Mouse (Mus musculus) megakaryocyte-erythroid progenitor cell, adult 5-6 weeks (primary cell): ENCODE results near the gene St6galnac6. TPM values are rescaled to one million over a fixed set of nuclear protein-coding genes. Genes with fewer than 3 reads are reported as not detected.

Experiments
- ATAC-seq: replicated peaks from 2 replicates; pipeline ENCODE4 v1.8.0; 2016; ENCODE audit warnings: mild to moderate bottlenecking, inconsistent platforms; ENCODE audit not compliant: severe bottlenecking, poor library complexity, low FRiP score, low TSS enrichment
- total RNA-seq, 2 experiments: library from RNA; stranded (forward) in 1 of 2; stranded (reverse) in 1 of 2; fragments of 200-1000, 215-1000 nt in 1 of 2; fragments of >200 nt in 1 of 2; fragmentation: Nextera tagmentation in 1 of 2; gene quantifications; 2 replicates each; pipeline ENCODE4 v1.2.3; 2014 to 2017

Gene St6galnac6
- total RNA-seq, 2 experiments from 2014 or later = 6.5 to 19.1 TPM

GRCm38 (mm10) chr2:32631737-32632394 lies 32.4 kb downstream of the St6galnac6 start:
- ATAC-seq = peak; percentile 74

DNA sequence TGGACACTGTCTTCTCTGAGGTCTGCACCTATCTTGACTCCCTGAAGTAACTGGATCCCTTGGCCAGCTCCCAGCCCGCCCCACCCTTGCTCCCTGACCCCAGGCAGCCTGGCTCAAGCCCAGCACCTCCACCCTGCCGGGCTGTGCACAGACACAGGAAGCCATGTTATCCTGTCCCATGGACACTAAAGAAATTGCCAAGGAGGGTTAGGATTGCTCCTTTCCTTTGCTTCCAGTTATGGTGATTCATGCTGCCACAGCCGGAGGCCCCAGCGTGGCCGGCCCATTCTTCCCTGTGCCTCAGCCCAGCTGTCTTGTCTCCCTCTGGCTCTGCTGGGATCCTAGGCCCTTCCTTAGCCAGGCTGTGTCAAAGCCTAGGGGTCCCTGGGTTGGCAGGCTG lies 34.2 kb downstream of the St6galnac6 start:
- no peak for ATAC-seq

GRCm38 (mm10) chr2:32634277-32635105 lies 35.0 kb downstream of the St6galnac6 start:
- ATAC-seq = no peak

DNA sequence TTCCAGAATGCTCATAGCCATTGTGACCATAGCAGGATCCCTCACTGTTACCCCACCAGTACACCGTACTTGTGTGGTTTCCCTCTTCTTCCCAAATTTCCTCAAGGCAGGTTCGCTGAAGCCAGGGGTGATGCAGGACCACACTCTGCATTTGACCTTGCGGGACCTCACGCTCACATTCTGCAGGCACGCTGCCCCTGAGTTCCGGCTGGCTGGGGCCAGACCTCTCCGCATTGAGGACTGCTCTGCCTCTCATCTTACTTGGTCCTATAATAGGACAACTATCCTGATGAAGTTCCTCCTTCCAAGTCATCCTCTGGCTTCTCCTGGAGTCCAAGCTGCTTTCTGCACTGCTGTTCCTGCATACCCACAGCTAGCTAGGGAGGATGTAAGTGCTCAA lies 37.1 kb downstream of the St6galnac6 start:
- no peak for ATAC-seq

- no peak for ATAC-seq
These were observed 38.3 kb downstream of the St6galnac6 start for GRCm38 (mm10) chr2:32637778-32638281.

DNA sequence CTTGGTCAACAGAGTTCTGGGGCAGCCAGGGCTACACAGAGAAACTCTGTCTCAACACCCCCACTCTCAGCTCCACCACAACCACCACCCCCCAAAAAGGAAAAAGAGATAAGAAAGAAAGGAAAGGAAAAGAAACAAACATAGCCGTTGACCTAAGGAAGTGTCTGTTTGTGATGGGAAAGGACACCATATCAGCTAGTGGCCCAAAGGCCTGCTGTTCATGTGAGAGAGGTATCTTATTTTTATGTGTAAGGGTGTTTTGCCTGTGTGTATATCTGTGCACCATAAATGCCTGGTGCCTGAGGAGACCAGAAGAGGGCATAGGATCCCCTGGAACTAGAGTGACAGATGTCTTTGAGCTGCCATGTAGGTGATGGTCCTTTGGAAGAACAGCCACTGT lies 40.1 kb downstream of the St6galnac6 start:
- no peak for ATAC-seq

DNA sequence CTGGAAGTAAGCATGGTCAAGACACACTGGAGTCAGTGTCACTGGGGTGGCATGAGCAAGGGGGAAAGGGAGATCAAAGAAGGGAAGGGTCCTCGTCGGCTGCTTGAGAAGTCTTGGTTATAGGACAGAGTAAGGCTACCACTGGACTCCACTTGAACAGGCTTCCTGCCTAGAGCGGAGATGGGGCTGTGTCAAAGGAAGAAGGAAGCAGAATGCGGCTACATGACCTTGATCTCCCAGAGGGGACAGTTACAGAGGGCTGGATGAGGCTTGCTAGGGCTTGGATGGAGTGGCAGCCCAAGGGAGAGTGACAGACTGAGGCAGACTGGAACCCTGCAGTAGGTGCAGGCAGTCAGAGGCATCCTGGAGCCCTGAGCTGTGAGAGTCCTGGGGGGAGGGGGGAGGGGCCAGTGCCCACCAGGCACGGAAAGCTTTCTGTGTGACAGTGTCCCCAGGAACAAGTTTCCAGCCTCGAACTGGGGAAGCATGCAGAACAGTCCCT lies 41.1 kb downstream of the St6galnac6 start:
- ATAC-seq = no peak

DNA sequence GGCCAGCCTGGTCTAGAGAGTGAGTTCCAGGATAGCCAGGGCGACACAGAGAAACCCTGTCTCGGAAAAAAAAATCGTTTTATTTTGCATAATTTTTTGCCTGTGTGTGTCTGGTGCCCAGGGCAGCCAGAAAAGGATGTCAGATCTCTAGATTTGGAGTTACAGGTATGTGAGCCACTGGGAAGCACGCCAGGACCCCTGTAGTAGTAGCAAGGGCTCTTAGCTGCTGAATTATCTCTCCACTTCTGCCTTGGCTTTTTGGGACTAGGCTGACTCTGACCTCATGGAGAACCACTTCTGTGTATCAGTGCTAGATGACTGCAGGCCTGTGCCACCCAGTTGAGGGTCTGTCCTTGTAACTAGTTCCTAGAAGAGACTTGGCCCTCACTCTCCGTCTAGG lies 42.3 kb downstream of the St6galnac6 start:
- ATAC-seq = no peak

DNA sequence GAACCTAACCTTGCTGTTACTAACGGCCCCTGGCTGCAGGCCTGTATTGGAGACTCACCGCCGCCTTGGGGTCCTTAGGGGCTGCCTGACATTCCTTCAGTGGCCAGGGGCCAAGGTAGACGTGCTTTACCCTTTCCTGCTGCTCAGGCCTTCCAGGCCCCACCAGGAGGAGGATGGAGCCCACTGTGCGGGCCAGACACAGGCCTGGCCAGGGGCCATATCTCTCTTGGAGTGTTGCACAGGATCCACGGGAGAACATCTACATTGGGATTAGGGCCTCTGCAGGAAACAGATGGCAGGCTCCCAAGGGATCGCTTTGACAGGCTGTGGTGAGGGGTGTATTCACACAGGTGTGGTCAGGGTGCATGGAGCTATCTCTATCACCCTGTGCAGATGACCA lies 43.3 kb downstream of the St6galnac6 start:
- no peak for ATAC-seq

DNA sequence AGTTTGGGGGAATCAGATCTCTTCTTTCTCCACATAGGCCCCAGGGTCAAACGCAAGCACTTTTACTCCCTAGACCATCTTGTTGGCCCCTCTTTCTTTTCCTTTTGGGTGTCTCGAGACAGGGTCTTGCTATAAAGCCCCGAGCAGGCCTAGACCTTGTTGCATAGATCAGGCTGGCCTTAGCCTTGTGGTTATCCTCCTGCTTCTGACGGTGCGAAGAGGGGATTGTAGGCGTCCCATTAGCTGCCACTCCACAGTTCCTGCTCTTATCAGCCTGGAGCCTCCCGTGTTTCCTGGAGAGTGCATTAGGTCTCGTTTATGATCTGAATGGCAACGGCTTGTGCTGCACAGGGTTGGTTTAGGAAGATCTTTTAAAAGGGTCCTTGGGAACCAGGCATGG lies 44.6 kb downstream of the St6galnac6 start:
- no peak for ATAC-seq

DNA sequence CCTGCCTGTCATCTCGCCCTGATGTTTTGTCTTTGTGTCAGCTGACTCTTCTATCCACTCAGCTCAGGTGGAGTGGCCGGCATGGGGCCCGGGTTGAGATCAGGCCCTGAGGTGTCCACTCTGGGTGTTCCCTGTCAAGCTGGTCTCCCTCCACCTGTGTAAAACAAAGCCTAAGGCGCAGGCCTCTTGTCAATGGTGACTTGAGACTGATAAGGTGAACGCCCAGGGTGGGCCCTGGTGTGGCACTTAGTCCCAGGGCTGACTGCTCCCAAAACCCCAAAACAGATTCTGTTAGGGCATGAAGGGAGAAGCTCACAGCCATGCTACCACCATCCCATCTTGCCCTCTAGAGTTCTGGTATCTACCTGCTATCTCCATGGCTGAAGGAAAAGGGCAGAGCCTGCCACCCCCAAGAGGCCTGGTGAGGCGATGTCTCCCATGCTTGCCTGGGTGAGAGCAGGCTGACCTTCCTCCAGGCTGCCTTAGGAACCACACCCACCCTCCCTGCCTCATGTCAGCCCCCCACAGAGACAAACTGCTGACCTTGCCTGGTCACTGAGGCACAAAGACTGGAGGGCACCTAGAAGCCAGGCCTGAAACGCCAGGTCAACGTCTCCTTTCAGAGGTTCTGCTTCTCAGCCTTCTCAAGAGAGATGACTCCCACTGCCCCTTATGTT lies 45.4 kb downstream of the St6galnac6 start:
- peak; percentile 38 for ATAC-seq

DNA sequence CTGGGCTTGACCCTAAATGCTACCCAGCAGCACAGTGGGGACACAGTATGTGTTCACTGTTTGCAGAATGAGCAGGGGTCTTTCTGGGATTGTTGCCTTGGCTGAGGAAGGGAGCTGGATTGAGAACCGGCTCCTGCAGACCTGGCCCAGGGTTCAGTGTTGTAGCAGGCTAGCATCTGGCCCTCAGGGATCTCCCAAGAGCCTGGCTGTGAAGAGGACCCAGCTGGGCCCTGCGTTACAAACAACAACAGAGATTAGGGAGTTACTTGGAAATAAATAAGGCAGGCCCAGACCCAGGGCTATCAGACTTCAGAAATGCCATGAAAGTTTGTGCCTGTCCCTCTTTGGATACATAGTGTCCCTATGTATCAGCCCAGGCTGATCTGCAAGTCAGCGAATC lies 46.1 kb downstream of the St6galnac6 start:
- peak; percentile 34 for ATAC-seq

DNA sequence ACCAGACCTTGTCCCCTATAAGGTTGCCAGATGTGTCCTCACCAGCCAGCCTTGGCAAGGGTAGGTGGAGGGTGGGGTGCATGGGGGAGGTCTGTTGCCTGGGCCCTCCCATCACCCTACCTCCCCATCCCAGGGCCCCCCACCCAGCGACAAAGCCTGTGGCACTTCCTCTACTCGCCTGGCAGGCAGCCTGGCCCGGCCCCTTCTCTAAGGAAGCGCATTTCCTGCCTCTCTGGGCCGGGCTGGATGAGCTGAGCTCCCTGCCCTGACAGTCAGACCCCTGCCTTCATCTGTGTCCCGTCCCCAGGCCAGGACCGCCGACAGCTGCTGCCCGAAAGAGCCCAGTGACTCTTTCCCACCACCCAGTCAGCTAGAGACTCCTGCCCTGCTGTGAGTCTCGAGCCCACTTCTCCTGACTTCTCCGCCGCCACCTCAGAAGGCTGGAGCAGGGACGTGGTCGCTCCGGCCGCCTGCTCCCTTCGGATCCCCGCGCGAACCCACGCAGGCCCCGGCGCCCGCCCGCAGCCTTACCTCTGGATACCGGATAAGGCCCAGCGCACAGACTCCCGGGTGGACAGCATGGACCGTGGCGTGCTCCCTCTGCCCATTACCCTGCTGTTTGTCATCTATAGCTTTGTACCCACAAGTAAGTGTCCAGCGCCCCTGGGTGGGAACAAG lies 47.0 kb downstream of the St6galnac6 start, which contains the start of gene Eng:
Gene Eng, plus strand, starts transcription at position 217 of the 678 bp plus-strand sequence.
- peak; percentile 43 for ATAC-seq

- ATAC-seq = no peak
These were observed 47.9 kb downstream of the St6galnac6 start for GRCm38 (mm10) chr2:32647366-32647765.

- no peak for ATAC-seq
These were observed 54.3 kb downstream of the St6galnac6 start for GRCm38 (mm10) chr2:32653764-32654163.

DNA sequence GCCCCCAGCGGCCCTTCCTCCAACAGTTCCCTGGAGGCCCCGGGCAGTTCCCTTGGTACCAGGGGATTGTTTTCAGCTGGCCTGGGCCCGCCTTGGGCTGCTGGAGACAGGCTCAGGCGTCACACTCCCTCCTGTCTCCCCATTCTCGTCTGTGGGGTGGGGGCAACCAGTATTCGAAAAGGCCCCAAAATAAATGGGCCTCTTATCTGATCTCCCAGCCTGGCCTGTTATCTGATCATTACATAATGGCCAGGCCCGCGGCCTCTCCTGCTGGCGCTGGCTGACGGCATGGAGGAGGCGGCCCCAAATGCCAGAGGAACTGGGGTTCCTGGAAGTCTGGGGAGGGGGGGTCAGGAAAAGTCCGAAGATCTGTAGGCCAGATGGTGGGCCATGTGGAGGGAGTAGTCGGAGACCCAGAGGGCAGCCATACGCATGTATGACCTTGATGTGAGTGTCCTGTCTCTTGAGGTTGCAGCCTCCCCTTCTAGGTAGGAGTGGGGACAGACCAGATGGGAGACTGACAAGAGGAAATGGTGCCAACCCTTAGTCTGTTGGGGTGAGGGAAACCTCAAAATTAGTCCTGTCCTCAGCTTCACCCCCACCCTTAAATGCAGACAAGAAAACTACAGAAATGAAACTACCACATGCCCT lies 55.4 kb downstream of the St6galnac6 start:
- peak; percentile 39 for ATAC-seq

DNA sequence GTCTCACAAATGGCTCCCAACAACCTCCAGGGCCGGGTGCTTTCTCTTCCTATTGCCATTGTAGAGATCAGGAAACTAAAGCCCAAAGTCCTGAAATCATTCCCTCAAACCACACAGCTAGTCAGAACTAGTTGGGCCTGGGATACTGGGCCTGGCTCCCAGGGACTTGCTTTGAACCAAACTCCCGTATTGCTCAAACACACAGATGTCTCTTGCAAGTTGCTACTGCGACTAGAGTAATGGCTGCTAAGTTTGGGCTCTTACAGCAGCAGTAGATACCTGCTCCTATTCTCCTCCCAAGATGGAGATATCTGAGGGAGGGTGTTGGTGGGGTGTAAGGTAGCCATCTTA lies 55.9 kb downstream of the St6galnac6 start:
- no peak for ATAC-seq

- no peak for ATAC-seq
These were observed 56.3 kb downstream of the St6galnac6 start for GRCm38 (mm10) chr2:32655826-32656225.

DNA sequence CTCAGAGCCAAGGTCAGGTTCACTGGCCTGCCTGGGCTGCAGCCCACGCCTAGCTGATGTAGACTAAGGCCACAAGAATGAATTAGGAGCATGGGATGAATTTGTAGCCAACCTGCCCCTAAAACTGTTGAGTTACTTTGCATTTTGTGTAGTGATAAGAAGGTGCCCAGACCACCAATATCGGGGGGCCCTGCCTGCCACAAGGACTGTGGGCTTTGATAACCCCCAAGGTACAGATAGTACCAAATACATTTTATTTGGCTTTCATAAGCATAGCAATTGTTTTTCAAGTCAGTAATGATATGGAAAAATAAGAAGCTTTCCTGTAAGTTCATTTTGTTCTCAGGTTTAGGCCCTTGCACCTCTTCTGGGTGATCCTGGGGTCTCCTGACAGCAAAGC lies 59.4 kb downstream of the St6galnac6 start:
- peak; percentile 53 for ATAC-seq
